Mouse (Mus musculus) ES-Bruce4 (cell line): ENCODE results near the gene Mrpl40.

ENCODE experiments used
- CTCF ChIP-seq: IDR thresholded peaks from one replicate; pipeline ENCODE4 v1.8.1; 2011; ENCODE audit warnings: low read depth, low read length
- EP300 ChIP-seq: IDR thresholded peaks from 2 replicates; pipeline ENCODE4 v1.6.1; 2011; ENCODE audit warnings: low read depth, low read length; ENCODE audit not compliant: insufficient read depth

DNA sequence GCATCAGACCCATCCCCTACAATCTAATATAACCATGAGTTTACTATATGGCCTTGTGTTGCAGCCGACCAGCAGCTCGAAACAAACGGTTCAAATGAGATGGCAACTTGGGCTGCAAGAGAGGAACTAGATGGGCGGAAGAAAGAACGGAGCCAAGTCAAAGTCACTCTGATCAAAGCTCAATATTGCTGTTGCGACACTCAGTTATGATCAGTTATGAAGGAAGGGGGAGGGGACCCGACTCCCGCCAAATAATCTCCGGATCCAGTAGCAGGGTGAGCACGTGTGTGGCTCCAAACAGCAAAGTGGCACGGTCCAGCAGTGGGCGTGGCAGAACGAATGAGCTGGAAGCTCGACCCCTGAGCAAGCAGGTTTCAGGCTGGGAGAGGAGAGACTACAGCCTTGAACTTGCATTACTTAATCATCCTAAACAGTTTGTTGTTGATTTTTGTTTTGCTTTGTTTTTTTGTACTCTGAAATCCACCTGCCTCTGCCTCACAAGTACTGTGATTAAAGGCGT, 30.3 kb downstream of the Mrpl40 start:
- no peak for TF ChIP-seq CTCF
- TF ChIP-seq EP300 = no peak
